Mouse (Mus musculus) midbrain, embryonic 11.5 days (tissue): ENCODE measurements around the gene Timd4. TPM values are rescaled to one million over a fixed set of nuclear protein-coding genes. Genes with fewer than 3 reads are reported as not detected.

Experiments
- ATAC-seq: fragments of 200-750 bp; cut with Nextera tagmentation; 2 replicates; pipeline ENCODE4 v1.8.0; 2017; ENCODE audit warnings: moderate TSS enrichment, moderate library complexity; ENCODE audit not compliant: low FRiP score
- DNase-seq: peaks from one replicate; pipeline ENCODE4 v3.0.0; 2015; ENCODE audit warnings: low spot score; ENCODE audit errors: missing footprints
- H3K27ac ChIP-seq: fragments of 300-500 bp; sonication (generic); 2 replicates; pipeline ENCODE4 v1.5.1; 2014; ENCODE audit warnings: low read depth, low read length
- H3K27me3 ChIP-seq: fragments of 300-500 bp; sonication (generic); 2 replicates; pipeline ENCODE4 v1.6.1; 2014; ENCODE audit warnings: mild to moderate bottlenecking, low read length, moderate library complexity, mixed read lengths; ENCODE audit not compliant: control insufficient read depth, insufficient read depth
- H3K36me3 ChIP-seq: fragments of 300-500 bp; sonication (generic); 2 replicates; pipeline ENCODE4 v1.6.1; 2014; ENCODE audit warnings: mild to moderate bottlenecking, low read length, moderate library complexity, mixed read lengths; ENCODE audit not compliant: control insufficient read depth, insufficient read depth
- H3K4me1 ChIP-seq: fragments of 300-500 bp; sonication (generic); 2 replicates; pipeline ENCODE4 v1.6.1; 2014; ENCODE audit warnings: low read length; ENCODE audit not compliant: control insufficient read depth, insufficient read depth
- H3K4me2 ChIP-seq: fragments of 300-500 bp; sonication (generic); 2 replicates; pipeline ENCODE4 v1.6.1; 2014; ENCODE audit warnings: mild to moderate bottlenecking, moderate library complexity
- H3K4me3 ChIP-seq: fragments of 300-500 bp; sonication (generic); 2 replicates; pipeline ENCODE4 v1.5.1; 2014; ENCODE audit warnings: low read depth, low read length
- H3K9ac ChIP-seq: fragments of 300-500 bp; sonication (generic); 2 replicates; pipeline ENCODE4 v1.6.1; 2014; ENCODE audit warnings: low read length
- H3K9me3 ChIP-seq: fragments of 300-500 bp; sonication (generic); 2 replicates; pipeline ENCODE4 v1.6.1; 2016; ENCODE audit warnings: low read length; ENCODE audit not compliant: control insufficient read depth
- WGBS: fragments of 180-500 bp; shearing (Covaris S2); extraction: QIAGEN DNeasy Blood & Tissue Kit; methylation state at CpG from one replicate; pipeline ENCODE4 v1.1.7; 2014; 5-methylcytosine and 5-hydroxymethylcytosine counted together
- polyA plus RNA-seq: library from polyadenylated mRNA; unstranded; fragments of >200 nt; fragmentation: Nextera tagmentation; extraction: Ambion mirVana; gene quantifications from 2 replicates; pipeline ENCODE4 v1.2.1, GENCODE M21; 2014

Gene Timd4
- 0.14 and 0.26 TPM in 2 replicates for polyA plus RNA-seq

GRCm38 (mm10) chr11:46810511-46810910 is at the start of gene Timd4:
TSS of gene Timd4 (plus strand) at chr11:46810800.
- Histone ChIP-seq H3K27ac (no peak within 1 kb of the TSS), H3K4me3 (no peak within 1 kb of the TSS), H3K4me1 (no peaks in the 10 kb centered on the region), H3K9me3 (no peaks in the 10 kb centered on the region), H3K4me2 (no peak within 1 kb of the TSS), H3K27me3 (no peaks in the 10 kb centered on the region), H3K36me3 (no peaks in the 10 kb centered on the region), H3K9ac (no peak within 1 kb of the TSS)
- WGBS, result 90% methylated on average over 5 of the region's 5 CpGs
- ATAC-seq, result no peak
- no peak for DNase-seq

GRCm38 (mm10) chr11:46776879-46777278 is 33.7 kb upstream of the Timd4 start:
- no peak for ATAC-seq
- 81% methylated on average over 3 of the region's 3 CpGs for WGBS
- H3K9me3 ChIP-seq, result no peaks in the 10 kb centered on the region
- no peak for DNase-seq
- no peak overlapping the region for H3K4me2 ChIP-seq
- H3K4me1 ChIP-seq, result no peaks in the 10 kb centered on the region
- H3K9ac ChIP-seq, result no peak overlapping the region
- no peak overlapping the region for H3K27ac ChIP-seq
- H3K36me3 ChIP-seq, result no peaks in the 10 kb centered on the region
- H3K27me3 ChIP-seq, result no peaks in the 10 kb centered on the region
- H3K4me3 ChIP-seq, result no peak overlapping the region

- no peak overlapping the region for H3K9ac ChIP-seq
- H3K4me3 ChIP-seq, result no peak overlapping the region
- no peaks in the 10 kb centered on the region for H3K4me1 ChIP-seq
- DNase-seq (no peak), ATAC-seq (no peak)
- H3K4me2 ChIP-seq, result no peak overlapping the region
- H3K27ac ChIP-seq, result no peak overlapping the region
- H3K36me3 ChIP-seq, result no peaks in the 10 kb centered on the region
- WGBS, result 87% methylated on average over 2 of the region's 2 CpGs
- H3K9me3 ChIP-seq, result no peaks in the 10 kb centered on the region
- no peaks in the 10 kb centered on the region for H3K27me3 ChIP-seq
Measured at GRCm38 (mm10) chr11:46779811-46780210, 30.8 kb upstream of the Timd4 start.

DNA sequence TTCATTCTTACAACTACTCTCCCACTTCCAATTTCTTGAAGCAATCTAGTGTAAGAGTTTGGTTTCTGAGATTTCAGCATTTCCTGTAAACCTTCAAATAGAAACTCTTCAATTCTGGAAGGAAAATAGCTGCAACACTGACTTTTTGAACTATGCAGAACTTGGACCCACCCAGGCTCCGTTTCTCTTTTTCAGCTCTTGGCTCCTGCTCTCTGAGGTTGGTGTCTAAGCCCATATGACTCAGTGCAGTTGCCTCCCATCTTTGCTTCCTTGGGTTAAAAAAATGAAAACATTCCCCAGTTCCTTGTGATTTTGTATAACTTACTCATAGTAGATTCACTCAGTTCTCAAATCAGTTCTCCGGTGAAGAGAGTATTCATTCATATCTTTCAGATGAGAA is 6.2 kb upstream of the Timd4 start:
- Histone ChIP-seq H3K4me2 (no peak overlapping the region), H3K27me3 (no peaks in the 10 kb centered on the region), H3K4me1 (no peaks in the 10 kb centered on the region), H3K9ac (no peak overlapping the region), H3K9me3 (no peaks in the 10 kb centered on the region), H3K27ac (no peak overlapping the region), H3K36me3 (no peaks in the 10 kb centered on the region), H3K4me3 (no peak overlapping the region)
- no peak for ATAC-seq
- DNase-seq, result no peak
- WGBS, result 96% methylated on average over 2 of the region's 2 CpGs

DNA sequence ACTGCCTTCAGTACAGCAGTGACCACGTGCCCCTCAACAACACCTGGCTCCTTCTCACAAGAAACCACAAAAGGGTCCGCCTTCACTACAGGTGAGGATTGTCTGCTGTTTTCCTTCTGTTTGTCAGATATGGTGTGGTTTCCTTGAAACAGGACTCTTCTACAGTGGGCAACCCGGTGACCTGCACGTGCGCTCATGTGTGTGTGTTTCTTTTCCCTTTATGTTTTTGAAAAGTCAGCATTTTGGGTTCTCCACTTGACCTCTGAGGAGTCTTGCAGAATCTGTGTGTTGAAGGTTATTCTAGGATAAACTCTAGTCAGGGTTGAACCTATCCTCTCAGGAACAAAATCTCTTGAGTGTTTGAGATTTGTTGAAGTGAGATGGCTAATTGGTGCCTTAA is 7.1 kb downstream of the Timd4 start:
- Histone ChIP-seq H3K27me3 (no peaks in the 10 kb centered on the region), H3K9ac (no peak overlapping the region), H3K9me3 (no peaks in the 10 kb centered on the region), H3K27ac (no peak overlapping the region), H3K36me3 (no peaks in the 10 kb centered on the region), H3K4me1 (no peaks in the 10 kb centered on the region), H3K4me3 (no peak overlapping the region), H3K4me2 (no peak overlapping the region)
- ATAC-seq, result no peak
- WGBS, result 88% methylated on average over 5 of the region's 5 CpGs
- no peak for DNase-seq

GRCm38 (mm10) chr11:46819930-46820329 is 9.3 kb downstream of the Timd4 start:
- DNase-seq (no peak), ATAC-seq (no peak)
- H3K27me3 ChIP-seq, result no peaks in the 10 kb centered on the region
- 67% methylated on average over 4 of the region's 4 CpGs for WGBS
- no peaks in the 10 kb centered on the region for H3K4me1 ChIP-seq
- no peak overlapping the region for H3K27ac ChIP-seq
- H3K4me3 ChIP-seq, result no peak overlapping the region
- no peak overlapping the region for H3K9ac ChIP-seq
- no peaks in the 10 kb centered on the region for H3K36me3 ChIP-seq
- no peaks in the 10 kb centered on the region for H3K9me3 ChIP-seq
- no peak overlapping the region for H3K4me2 ChIP-seq

GRCm38 (mm10) chr11:46830348-46830747 is 19.7 kb downstream of the Timd4 start:
- no peaks in the 10 kb centered on the region for H3K4me1 ChIP-seq
- no peak overlapping the region for H3K4me3 ChIP-seq
- no peak overlapping the region for H3K9ac ChIP-seq
- H3K9me3 ChIP-seq, result no peaks in the 10 kb centered on the region
- WGBS, result 84% methylated on average over 2 of the region's 2 CpGs
- DNase-seq (no peak), ATAC-seq (no peak)
- no peaks in the 10 kb centered on the region for H3K27me3 ChIP-seq
- H3K36me3 ChIP-seq, result no peaks in the 10 kb centered on the region
- H3K27ac ChIP-seq, result no peak overlapping the region
- H3K4me2 ChIP-seq, result no peak overlapping the region

DNA sequence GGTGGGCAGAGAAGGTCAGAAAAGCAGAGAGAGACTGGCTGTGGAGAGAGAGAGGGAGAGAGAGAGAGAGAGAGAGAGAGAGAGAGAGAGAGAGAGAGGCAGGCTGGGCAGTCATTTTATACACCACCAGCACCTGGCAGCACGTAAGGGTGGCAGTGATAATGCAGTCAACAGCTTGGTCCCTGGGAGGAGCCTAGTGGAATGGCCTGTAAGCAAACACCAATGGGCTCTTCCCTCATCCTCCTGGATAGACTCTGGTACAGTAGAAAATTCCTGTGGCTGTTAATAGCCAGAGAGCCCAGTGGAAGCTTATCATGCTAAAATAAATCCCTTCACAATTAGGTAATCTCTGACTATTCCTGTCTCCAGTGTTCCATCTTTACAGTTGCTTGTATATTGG is 24.5 kb downstream of the Timd4 start:
- Histone ChIP-seq H3K9ac (no peak overlapping the region), H3K9me3 (no peaks in the 10 kb centered on the region), H3K27me3 (no peaks in the 10 kb centered on the region), H3K36me3 (no peaks in the 10 kb centered on the region), H3K4me1 (no peaks in the 10 kb centered on the region), H3K4me2 (no peak overlapping the region), H3K27ac (no peak overlapping the region), H3K4me3 (no peak overlapping the region)
- DNase-seq (no peak), ATAC-seq (no peak)
- 89% methylated on average over 1 of the region's 1 CpGs for WGBS

DNA sequence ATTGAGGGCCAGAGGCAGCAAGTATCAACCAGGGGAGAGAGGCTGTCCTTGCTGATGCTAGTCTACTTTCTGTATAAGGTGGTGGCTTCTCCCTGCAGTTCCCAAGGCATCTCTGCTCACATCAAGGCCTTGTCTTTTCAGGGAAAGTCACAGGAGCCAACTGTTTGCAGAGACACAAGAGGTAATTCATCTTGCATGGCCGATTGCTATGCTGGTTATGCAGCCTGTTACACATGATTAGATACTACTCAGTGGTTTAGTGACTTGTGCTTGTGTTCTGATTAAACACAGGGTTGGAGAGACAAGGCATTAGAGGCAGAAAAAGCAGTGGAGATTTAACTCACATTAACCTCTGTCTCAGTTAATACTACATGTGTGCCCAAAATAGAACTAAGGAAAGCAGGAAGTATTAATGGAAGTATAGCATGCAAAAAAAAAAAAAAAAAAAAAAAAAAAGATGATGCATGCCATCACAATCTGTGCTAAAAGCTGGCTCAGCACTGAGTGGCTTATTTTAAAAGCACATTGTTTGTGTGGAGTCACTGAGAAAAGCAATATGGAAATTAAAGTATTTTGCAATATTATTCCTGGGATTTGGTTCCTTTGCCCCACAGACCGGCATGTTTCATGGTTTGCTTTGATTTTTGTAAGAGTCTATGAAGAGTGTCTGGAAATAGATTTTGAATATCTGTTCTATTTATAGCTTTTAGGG is 31.6 kb downstream of the Timd4 start:
- 64% methylated on average over 2 of the region's 2 CpGs for WGBS

More for the DNA sequence above, 31.6 kb downstream of the Timd4 start:
- no peaks in the 10 kb centered on the region for H3K4me1 ChIP-seq
- H3K27me3 ChIP-seq, result no peaks in the 10 kb centered on the region
- no peak overlapping the region for H3K4me2 ChIP-seq
- H3K36me3 ChIP-seq, result no peaks in the 10 kb centered on the region
- H3K9me3 ChIP-seq, result no peaks in the 10 kb centered on the region
- no peak for DNase-seq
- H3K27ac ChIP-seq, result no peak overlapping the region
- H3K9ac ChIP-seq, result no peak overlapping the region
- ATAC-seq, result no peak
- no peak overlapping the region for H3K4me3 ChIP-seq
